Mouse (Mus musculus) thymus, postnatal 14 days (tissue): ENCODE measurements around the gene Slc2a4.
A peak's percentile ranks its signal among the peaks of the same experiment; 100 is the strongest.

ENCODE experiments used
- DNase-seq: peaks from one replicate; pipeline ENCODE4 v3.0.0; 2021

Slc2a4 gene

DNA sequence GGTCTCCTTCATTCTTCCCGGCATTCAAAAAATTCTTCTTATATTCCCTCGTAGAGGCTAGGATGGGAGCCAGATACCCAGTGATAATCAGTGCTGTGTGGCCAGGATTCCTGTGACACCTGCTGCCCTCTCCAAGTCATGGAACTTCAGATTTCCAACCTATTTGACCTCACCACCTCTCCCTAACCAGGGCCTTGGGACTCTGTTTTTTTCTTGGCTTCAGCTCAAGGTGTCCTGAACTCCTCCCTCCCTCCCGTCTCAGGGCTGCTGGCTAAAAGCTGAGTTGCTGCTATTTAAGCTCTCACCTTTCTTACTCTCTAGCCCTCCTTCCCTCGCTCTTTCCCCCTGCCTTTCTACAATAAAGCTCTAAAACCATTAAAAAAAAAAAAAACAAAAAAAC lies 48.1 kb downstream of the Slc2a4 start:
- DNase-seq, result peak; percentile 35

DNA sequence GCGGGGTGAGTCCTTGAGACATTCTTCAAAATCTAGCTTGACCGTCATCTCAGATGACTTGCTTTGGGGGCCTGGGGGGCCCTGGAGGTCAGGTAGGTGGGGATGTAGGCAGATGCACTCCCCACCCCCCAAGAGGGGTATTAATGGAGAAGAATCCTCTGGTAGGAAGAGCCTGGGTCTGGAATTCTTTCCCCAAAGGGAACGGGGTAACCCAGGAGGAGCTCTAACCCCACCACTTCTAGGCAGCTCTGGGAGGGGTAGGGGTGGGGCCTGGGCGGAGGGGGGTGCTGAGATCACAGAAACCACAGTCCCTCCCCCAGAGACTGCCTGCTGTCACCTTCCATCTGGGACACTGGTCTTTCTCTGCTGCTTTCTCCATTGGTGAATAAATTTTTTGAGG lies 52.7 kb downstream of the Slc2a4 start, which contains the start of gene Acap1:
TSS of gene Acap1 (minus strand) at position 249 of the 400 bp plus-strand sequence.
- peak; percentile 85 for DNase-seq

DNA sequence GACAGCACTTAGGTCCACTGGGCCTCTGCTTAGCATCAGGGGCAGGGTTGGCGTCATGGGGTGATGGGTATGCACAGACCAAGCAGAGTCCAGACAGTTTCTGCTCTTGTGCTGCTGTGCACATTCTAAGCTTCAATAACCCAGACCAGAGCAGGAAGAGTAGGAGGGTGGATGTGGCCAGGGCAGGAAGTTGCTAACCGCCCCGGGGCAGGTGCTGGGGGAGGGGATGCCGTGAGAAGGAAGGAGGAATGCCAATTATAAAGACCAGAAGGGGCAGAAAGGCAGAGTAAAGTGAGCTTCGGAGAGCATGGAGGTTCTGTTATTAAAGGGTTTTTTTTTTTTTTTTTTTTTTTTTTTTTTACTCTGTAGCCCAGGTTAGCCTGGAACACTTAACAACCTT lies 53.3 kb downstream of the Slc2a4 start:
- peak; percentile 93 for DNase-seq
